Mouse (Mus musculus): ENCODE data around the gene 1700021F05Rik. TPM values are rescaled to one million over a fixed set of nuclear protein-coding genes. Genes with fewer than 3 reads are reported as not detected.

1700021F05Rik gene
- polyA plus RNA-seq (2017; shearing (Covaris generic)): 10 to 100 TPM; 31.3 to 35.7 TPM

DNA sequence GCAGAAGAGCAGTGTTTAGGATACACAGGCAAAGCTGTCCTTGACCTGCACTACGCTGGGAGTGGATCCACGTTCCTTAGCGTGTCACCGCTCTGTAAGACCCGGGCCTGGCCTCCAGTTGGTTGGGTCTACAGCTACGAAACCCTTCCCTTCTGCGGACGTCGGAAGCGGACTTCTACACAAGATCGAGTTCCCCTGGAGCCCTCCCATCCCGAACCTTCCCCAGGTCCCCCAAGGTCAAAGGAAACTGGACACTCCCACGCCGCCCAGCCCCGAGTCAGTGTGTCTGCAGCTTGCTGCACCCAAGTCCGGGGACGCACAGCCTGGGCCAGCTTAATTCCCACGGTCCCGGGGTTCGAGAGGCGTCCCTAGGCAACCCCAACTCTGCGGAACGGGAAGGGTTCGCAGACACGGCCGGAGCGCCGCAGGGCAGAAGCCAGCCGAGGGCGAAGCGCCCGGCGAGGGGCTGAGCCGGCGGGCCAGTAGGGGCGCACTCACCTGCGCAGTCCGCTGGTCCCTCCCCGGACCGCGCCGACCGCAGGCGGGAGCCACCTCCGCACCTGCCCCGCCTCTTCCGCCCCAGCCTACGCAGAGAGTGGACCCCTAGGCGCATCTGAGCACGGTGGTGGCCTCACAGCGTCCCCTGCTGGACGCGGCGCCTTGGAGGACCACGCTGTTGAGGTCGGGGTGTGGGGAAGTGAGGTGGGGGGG is at the start of gene 1700021F05Rik:
Gene 1700021F05Rik, minus strand, starts transcription at position 553 of the 711 bp plus-strand sequence.
- peak; percentile 93 for ATAC-seq

DNA sequence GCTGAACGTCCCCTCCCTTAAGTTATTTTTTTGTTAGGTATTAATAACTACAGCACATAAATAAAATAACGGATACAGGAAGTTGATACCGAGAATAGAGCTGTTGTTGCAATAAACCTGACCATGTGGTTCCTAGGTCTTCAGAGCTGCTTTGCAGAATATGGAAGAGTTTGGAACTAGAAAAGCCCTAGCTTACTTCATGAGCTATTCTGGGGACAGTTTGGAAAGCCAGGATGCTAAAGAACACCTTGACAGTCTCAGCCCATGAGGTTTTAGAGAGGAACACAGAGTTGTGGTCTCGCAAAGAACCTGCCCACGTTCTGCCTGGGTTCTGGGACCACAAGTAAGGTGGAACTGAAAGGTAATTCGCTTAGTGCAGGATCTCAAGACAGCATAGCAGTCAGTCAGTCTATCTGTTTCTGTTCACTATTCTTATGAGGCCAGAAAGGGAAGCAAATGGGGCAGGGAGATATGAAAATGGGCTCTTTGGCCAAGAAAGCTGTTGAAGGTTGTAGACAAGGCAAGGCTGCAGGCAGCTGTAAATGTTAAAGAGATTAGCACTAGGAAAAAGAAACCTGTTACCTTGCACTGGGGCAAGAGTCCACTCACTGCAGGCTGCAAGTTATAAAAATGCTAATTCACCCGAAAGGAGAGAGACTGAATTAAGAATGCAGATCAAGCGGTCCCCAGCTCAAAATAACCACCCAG is 47.8 kb upstream of the 1700021F05Rik start:
- ATAC-seq: no peak

GRCm38 (mm10) chr10:43584538-43584937 is 43.7 kb upstream of the 1700021F05Rik start:
- ATAC-seq: no peak

DNA sequence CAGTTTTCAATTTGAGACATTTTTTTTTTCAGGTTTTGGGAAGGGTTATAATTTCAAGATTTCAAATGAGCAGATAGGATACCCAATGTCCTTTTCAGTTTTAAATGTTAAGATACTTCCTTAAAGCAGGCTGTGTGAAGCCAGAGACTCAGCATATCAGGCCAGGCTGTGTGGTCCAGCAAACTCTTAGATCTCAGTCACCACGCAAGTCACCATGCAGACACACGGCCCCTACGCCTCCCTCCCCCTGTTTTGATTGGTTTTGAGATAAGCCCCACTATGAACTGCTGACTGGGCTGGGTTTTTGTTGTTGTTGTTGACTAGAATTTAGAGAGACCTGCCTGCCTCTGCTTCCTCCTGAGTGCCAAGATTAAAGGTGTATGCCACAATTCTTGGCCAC is 40.5 kb upstream of the 1700021F05Rik start:
- no peak for ATAC-seq

DNA sequence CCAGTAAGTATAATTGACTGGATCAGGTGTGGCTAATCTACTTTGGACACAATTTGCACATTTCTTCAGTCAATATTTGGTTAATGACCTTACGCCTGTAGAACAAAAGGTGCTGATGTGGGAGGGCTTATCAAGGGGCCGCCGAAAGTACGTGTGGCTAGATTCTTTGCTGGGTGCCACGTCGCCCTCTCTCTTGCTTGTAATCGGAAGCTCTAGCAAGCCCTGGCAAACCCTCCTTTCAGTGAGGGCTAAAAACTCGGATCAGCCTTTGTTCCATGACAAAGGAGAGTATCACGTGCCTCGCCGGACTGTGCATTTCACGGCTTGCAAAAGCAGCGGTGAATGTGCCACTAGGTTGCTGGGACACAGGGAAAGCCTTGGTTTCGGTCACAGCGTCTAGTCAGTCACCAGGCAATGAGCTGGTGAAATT is 39.9 kb upstream of the 1700021F05Rik start:
- ATAC-seq: no peak

- ATAC-seq: no peak
Measured at GRCm38 (mm10) chr10:43579381-43580261, 38.8 kb upstream of the 1700021F05Rik start.

- peak; percentile 21 for ATAC-seq
Measured at GRCm38 (mm10) chr10:43578754-43579380, 38.1 kb upstream of the 1700021F05Rik start.

- ATAC-seq: peak; percentile 4
Measured at GRCm38 (mm10) chr10:43578366-43578753, 37.6 kb upstream of the 1700021F05Rik start.

DNA sequence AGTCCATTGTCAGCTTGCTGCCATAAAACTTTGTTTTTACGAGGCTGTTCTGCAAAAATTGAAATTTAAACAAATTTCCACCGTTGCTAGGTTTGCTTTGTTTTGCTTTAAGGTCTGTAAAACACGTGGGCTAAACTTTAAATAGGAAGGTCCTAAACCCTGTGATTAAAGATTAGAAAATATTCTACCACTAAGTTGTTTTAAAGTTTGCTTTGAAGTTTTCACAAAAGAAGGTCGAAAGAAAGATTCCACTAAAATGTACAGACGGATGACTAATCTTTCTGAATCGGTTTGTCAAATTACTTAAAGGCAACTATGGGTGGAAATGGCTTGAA is 37.2 kb upstream of the 1700021F05Rik start, which contains the start of gene Cd24a:
Gene Cd24a, plus strand, starts transcription at position 288 of the 335 bp plus-strand sequence.
- no peak for ATAC-seq

- ATAC-seq: no peak
Measured at GRCm38 (mm10) chr10:43577299-43577996, 36.7 kb upstream of the 1700021F05Rik start.

- ATAC-seq: peak; percentile 68
Measured at GRCm38 (mm10) chr10:43574956-43575355, 34.2 kb upstream of the 1700021F05Rik start.

GRCm38 (mm10) chr10:43574352-43574751 is 33.6 kb upstream of the 1700021F05Rik start:
- no peak for ATAC-seq

DNA sequence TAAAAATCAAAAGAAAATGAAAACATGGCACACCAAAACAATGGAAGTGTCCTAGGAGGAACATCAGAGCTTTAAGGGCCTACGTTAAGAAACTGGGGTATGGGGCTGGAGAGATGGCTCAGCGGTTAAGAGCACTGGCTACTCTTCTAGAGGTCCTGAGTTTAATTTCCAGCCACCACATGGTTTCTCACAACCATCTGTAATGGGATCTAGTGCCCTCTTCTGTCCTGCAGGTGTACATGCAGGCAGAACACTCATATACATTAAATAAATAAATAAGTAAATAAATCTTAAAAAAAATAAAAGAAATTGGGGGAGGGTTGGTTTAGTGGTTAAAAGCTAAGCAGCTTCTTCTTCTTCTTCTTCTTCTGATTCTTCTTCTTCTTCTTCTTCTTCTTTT is 20.5 kb upstream of the 1700021F05Rik start:
- ATAC-seq: no peak

DNA sequence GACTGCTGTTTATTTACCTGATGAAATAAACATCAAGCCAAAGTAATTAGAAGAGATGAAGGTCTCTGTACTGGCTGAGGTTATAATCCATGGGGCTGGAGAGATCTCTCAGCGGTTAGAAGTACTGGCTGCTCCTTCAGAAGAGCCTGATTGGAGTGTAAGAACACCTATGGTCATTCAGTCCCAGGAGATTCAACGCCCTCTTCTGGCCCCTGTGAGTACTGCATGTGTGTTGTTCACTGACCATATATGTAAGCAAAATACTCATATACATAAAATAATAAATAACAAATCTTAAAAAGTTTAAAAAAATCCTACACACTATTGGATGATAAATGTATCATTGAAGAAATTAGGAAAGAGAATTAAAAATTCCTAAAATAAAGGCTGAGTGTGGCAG is 20.0 kb upstream of the 1700021F05Rik start:
- no peak for ATAC-seq

GRCm38 (mm10) chr10:43559313-43559712 is 18.5 kb upstream of the 1700021F05Rik start:
- ATAC-seq: no peak

- ATAC-seq: no peak
Measured at GRCm38 (mm10) chr10:43557630-43558165, 16.9 kb upstream of the 1700021F05Rik start.

DNA sequence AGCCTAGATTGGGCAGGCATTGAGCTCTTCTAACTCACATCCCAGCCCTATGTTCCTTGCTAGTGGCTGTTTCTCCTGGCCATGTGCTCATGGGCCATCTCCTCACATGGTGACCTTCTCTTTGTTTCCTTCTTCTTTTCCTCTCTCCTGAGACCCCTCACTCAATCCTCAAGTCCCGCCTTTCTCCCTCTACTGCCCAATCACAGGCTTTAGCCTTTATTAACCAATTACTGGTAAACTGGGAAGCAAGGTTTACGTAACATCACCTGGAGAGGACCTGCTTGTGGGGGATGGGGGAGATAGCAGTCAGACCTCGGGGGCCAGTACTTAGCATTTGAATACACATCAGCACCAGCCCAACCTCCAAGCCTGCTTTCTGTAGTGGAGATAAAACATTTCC is 10.6 kb upstream of the 1700021F05Rik start:
- no peak for ATAC-seq

GRCm38 (mm10) chr10:43550923-43551322 is 10.1 kb upstream of the 1700021F05Rik start:
- no peak for ATAC-seq

DNA sequence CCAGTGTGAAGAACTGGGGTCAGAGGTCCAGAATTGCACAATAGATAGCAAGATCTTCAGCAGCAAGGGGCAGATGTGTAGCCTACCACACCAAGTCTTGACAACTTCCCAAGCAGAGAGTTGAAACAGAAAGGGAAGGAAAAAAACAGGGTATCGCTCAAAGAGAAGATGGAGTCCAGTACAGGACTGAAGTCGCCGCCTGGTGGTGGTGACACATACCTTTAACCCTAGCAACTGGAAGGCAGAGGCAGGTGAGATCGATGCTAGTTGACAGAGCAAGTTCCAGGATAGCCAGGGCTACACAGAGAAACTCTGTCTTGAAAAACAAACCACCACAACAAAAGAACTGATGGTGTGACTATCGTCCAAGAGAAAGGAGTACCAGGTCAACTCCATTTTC is 8.6 kb upstream of the 1700021F05Rik start:
- no peak for ATAC-seq

- no peak for ATAC-seq
Measured at GRCm38 (mm10) chr10:43541153-43541544, 355 bp upstream of the 1700021F05Rik start.

DNA sequence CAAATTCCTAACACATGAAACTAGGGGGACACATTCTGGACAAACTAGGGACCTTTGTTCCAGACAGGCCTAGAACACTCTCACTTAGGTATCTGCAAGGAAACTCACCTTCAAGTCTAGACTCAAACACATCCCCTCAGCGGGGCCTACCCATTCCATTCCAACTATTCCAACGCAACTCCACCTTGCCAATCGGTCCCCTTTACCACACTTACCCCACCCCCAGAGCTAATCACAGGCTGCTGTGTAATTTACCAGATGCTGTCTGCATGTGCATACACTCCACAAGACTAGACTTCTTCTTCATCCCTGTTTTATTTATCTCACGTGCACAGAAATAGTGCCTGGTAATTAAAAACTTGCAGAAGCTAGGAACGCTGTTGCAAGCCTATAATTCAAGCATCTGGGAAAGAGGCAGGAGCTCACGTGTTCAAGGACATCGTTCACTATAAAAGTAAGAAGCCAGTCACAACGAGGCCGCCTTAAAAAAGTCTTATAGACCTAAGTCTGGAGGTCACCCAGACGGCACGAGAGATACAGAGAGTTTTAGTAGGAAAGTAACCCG is 966 bp downstream of the 1700021F05Rik start:
- ATAC-seq: no peak
